Mouse (Mus musculus) retina, adult 2 months (tissue): Measurements from ENCODE around the gene Abhd5.
"Not testable (repeated sequence)": the region's sequence is repeated elsewhere in the genome, so short reads cannot be mapped to it uniquely, and the experiment has no call there.

ENCODE experiments used
- DNase-seq: peaks from one replicate; pipeline ENCODE4 v3.0.0-alpha.2; 2012; ENCODE audit warnings: low read depth, low spot score

Gene Abhd5

DNA sequence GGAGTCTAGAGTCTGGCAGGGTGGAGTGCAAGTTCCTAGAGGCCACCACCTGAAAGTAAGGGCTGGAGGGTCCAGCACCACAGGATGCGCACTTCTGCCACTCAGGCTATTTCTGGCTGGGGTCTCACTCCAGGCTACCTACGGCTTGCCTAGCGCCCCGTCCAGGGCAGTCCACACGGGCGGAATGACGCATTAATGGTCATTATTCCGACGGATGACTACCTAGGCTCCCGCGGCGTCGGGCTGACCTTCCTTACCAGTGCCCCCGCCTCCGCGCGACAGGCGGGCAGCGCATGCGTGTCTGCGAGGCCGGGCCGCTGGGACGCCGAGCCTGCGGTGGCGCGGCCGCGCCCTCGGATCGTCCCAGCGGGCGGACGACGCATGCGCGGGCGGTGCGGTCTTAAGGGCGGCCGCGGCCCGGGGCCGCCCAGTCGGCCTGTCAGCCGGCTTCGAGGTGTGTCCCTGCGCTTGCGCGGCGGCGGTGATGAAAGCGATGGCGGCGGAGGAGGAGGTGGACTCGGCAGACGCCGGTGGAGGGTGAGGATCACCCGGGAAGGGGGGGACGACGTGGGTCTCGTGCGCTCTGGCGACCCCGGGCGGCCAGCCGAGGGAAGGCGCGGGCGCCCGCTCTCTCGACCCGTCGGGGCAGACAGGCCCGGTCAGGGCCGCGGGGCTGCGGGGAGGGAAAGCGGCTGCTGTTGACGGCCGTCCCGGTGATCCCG, at the start of gene Abhd5:
Gene Abhd5 (plus strand): TSS at position 306 of the 722 bp plus-strand sequence.
- peak; percentile 88 for DNase-seq

- DNase-seq: no peak
Observed at GRCm38 (mm10) chr9:122305302-122305701, 46.1 kb upstream of the Abhd5 start.

DNA sequence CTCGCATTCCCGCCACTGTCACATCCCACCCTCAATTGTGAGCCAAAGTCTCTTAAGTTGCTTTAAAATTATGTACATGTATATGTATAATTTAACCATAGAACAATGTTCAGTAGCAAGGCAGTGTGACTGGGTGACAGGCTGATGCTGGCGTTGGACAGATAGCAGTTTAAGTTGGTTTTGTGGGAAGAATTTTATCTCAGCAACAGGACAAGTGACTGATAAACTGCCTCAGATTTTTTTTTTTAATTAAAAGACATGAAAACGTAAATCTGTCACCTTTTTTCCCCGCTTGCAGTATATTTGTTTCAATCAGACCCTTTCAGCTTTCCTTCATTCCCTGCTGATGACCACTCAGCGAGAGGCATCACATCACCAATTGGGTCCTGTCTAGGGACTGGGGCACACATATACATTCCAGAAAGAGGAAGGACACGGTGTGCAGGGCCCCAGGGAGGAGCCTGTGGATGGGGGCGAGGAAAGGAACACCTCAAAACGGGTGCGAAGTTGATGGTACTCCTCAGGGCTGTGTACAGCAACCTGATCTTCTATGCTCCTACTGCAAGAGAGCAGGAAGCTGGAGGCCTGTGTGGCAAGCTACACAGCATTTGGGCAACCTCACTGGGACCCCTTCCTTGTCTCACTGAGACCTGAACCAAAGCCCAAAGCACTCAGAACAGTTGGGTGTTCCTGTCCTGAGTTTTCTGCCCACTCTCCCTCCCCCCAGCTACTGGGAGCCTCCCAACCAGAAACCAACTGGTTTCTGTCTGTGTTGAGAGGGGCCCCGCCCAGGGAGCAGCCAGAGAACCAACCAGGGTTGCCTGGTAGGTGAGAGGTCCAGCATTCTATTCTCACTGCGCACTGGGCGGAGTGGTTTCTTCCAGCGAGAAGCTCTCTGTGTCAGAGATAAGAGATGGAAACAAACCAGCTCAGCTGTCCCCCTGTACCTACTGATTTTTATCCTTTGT, 42.1 kb upstream of the Abhd5 start:
- DNase-seq: no peak

DNA sequence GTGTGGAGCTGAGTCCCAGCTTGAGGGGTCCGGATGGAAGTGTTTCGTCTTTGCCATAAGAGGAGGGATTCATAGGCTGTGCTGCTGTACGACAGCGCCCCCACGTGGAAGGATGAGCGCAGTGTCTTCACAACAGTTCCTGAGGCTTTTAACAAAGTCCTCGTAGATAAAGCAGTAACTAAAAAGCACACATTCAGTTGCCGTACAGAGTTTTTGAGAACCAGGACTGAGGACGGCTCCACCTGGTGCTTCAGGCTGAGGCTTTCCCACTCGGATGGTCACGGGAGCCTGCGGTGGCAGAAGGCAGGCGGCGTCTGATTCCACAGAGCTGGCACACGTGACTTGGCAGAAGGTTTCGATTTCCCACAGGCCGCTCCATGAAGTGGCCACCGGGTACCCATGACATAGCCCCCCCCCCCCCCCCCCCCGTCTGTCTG, 40.8 kb upstream of the Abhd5 start:
- DNase-seq: peak; percentile 69

DNA sequence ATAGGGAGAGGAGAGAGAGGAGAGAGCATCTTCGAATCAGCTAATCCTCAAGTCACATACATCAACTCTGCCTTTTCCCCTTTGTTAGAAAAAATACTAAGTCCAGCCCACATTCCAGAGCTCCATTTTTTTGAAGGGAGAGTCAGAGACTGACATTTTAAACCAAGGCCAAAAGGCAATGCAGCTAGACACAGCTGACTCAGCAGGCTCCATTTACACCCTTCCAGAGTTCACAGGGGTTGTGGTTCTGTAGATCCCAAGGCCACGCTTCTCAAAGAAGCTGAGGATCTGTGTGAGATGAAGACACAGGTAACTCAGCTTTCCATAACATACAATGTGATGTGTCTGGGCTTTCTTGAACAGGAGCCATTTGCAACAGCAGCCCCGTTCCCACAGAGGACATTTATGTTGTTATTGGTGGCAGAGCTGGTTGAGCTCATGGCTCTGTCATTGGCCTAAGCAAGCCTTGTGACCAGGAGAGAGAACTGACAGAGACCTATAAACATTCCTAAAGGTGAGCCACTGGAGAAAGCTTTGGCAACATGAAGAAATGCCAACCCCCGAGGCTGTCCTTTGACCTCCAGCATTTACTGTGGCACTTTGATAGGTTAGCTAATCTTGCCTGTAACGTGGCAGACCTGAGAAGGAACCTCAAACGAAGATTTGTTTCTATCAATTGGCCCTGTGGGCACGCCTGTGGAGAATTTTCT, 40.2 kb upstream of the Abhd5 start:
- no peak for DNase-seq

DNA sequence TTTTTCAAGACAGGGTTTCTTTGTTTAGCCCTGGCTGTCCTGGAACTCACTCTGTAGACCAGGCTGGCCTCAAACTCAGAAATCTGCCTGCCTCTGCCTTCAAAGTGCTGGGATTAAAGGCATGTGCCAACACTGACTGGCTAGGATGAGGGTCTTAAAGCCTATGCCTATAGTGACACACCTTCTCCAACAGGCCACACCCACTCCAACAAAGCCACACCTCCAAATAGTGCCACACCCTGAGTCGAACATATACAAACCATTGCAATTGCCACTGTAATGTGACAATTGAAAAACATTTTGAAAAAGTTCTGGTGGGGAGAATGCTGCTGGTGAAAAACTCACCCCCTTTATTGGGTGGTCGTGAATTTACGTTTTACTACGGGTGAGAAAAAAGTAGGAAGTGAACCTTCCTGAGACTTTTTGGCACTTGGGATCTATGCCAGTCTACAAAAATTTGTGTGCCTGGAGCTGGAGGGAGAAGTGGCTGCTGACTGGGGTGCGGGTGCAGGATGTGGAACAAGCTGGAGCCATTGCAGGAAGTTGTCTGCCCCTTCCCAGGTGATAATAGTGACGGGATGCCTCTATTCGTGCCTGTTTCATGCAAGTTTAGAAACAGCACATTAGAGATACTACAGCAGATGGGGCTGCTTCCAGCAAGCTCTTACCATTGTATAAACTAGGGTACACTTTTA, 39.0 kb upstream of the Abhd5 start:
- DNase-seq: no peak

DNA sequence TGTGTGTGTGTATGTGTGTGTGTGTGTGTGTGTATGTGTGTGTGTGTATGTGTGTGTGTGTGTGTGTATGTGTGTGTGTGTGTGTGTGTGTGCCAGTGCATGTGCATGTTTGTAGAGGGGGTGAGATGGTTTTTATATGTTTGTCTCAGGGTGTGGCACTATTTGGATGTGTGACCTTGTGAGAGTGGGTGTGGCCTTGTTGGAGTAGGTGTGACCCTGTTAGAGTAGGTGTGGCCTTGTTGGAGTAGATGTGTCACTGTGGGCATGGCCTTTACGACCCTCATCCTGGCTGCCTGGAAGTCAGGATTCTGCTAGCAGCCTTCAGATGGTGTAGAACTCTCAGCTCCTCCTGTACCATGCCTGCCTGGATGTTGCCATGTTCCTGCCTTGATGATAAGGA, 38.3 kb upstream of the Abhd5 start:
- not testable (repeated sequence) for DNase-seq

- no peak for DNase-seq
Observed at GRCm38 (mm10) chr9:122314386-122314785, 37.0 kb upstream of the Abhd5 start.

- no peak for DNase-seq
Observed at GRCm38 (mm10) chr9:122314942-122315341, 36.5 kb upstream of the Abhd5 start.

GRCm38 (mm10) chr9:122315501-122315900, 35.9 kb upstream of the Abhd5 start:
- DNase-seq: no peak

DNA sequence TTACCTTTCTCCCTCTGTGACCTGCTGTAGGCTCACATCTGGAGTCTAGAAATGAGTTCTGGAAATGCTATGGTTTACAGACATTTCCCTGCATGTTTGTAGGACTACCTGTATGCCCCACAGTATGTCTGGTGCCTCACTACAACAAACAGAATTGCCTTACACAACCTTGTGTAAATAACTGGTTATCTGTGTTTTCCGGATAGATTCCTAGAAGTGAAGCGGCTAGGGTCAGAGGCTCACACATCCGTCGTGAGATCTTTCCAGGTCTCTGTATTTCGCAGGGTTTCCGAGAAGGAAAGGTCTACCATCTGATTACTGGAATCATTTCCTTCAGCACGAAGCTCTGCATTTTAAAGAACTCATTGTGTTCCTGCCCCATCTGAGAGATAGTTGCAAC, 34.8 kb upstream of the Abhd5 start:
- DNase-seq: no peak

DNA sequence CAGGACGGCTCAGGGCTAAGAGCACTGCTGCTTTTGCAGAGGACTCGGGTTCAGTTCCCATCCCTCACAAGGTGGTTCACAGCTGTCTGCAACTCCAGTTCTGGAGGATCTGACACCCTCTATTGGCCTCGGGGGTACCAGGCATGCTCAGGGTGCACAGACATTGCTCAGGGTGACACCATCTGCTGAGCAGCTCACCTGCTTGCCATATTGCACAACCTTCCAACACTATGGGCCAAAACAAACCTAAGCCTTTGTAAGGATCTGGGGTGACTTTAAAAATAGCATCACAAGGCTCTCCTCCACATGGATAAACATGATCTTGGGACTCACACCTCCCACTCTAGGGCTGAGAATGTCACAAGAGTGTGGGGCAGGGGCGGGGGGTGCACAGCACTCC, 30.8 kb upstream of the Abhd5 start:
- no peak for DNase-seq

DNA sequence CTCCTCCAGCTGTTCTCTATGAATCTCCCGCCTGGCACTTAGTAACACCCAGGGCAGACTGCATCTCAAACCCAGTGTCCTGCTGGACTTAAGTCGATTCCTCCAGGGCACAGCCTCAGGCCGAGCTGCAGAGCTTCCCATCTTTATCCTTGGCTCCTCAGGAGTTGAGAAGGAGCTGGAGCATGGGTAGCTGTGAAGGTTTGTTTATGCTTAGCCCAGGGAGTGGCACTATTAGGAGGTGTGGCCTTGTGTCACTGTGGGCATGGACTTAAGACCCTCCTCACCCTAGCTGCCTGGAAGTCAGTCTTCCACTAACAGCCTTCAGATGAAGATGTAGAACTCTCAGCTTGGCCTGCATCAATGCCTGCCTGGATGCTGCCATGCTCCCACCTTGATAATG, 29.1 kb upstream of the Abhd5 start:
- DNase-seq: no peak

DNA sequence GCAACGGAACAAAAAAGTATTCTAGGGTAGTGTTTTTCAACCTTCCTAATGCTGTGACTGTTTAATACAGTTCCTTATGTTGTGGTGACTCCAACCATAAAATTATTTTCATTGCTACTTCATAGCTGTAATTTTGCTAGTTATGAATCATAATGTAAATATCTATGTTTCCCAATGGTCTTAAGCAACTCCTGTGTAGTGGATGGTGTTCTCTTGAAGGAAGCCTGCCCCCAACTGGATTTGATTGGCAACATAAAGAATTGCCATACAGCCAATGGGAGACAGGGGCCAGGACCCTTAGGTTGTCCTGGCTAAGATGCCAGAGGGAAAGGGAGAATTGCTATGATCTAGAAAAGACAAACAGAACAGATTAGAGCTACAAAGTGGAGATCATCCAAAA, 25.4 kb upstream of the Abhd5 start:
- no peak for DNase-seq

DNA sequence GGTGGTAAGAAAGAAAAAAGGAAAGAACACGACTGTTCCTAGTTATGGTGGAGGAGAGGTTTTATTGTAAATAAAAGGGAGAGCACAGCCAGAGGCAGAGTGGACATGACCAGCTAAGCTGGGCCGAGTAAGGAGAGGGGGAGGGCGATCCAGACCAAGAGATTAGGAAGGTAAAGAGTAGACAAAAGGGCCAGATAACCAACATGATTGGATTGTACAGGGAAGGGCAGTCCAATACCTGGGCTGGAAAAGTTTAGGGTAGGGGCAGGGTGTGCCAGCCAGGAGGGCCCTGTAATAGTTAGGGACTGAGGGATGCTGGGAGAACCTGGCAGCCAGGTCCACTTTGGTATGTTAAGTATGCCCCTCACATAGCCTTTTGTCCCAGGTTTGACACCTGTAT, 23.2 kb upstream of the Abhd5 start:
- no peak for DNase-seq

DNA sequence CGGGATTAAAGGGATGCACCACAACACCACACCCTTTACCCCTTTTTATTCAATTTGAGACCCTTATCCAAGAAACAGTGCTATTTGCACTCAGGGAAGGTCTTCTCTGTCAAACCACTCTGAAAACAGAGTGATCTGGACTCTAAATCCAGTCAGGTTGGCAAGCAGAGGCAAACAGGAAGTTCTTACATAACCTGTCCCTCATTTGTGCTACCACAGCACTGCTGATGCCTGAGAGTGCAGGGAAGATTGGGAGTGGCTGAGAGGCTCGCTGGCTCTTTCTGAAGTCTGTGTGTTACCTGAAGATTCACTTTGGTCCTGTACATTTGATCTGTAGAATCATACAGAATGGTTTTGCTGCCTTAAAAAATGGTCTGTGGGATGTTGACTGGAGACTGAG, 14.7 kb upstream of the Abhd5 start:
- no peak for DNase-seq

DNA sequence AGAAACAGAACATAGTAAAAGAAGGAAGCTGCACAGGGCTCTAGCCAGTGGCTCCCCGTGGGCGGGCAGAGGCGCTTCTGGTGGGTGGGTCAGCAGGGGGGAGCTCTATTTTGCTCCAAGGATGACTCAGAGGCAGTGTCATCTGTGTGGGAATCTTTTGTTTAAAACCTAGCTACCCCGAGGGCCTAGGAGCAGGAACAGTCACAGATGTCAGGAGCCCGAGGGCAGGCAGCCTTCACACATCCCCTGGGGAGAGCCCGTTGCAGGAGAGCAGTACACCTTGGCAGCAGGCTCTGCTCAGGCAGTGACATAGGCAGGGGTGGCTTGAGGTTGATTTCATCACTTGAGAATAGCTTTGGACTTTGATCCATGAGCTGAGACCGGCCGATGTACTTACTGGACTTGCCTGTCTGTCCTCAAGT, 13.9 kb upstream of the Abhd5 start:
- no peak for DNase-seq

GRCm38 (mm10) chr9:122339972-122340371, 11.4 kb upstream of the Abhd5 start:
- no peak for DNase-seq

- DNase-seq: no peak
Observed at GRCm38 (mm10) chr9:122343399-122343798, 8.0 kb upstream of the Abhd5 start.

DNA sequence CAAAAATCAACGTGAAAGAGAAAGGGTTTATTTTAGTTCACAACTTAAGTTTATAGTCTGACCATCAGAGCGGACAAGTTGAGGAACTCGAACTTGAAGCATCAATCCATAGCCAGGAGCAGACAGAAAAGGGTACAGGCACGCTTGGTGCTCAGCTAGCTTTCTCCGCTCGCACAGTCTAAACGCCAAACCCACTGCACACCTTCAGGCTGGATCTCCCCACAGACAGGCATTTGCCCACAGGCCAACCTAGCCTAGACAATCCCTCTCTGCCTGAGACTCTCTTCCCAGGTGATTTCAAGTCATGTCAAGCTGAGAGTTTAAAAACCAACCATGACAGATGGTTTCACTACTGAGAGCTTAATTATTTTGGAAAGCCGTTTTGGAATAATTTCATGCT, 6.8 kb upstream of the Abhd5 start:
- no peak for DNase-seq

- no peak for DNase-seq
Observed at GRCm38 (mm10) chr9:122345291-122345690, 6.1 kb upstream of the Abhd5 start.
